Mouse (Mus musculus) neural tube, embryonic 13.5 days (tissue): ENCODE results near the gene Rps2. TPM values are rescaled to one million over a fixed set of nuclear protein-coding genes. Genes with fewer than 3 reads are reported as not detected.
A peak's percentile ranks its signal among the peaks of the same experiment; 100 is the strongest.

Source experiments
- ATAC-seq: fragments of 200-750 bp; cut with Nextera tagmentation; 2 replicates; pipeline ENCODE4 v1.8.0; 2017; ENCODE audit warnings: low read depth, mild to moderate bottlenecking, moderate TSS enrichment, moderate library complexity
- H3K27ac ChIP-seq: fragments of 300-500 bp; sonication (generic); replicated peaks from 2 replicates; pipeline ENCODE4 v1.5.1; 2015; ENCODE audit warnings: moderate library complexity, mild to moderate bottlenecking, inconsistent platforms
- H3K27me3 ChIP-seq: fragments of 300-500 bp; sonication (generic); 2 replicates; pipeline ENCODE4 v1.6.1; 2015; ENCODE audit warnings: mild to moderate bottlenecking, inconsistent platforms
- H3K36me3 ChIP-seq: fragments of 300-500 bp; sonication (generic); 2 replicates; pipeline ENCODE4 v1.6.1; 2015; ENCODE audit warnings: mild to moderate bottlenecking, inconsistent platforms
- H3K4me1 ChIP-seq: fragments of 300-500 bp; sonication (generic); replicated peaks from 2 replicates; pipeline ENCODE4 v1.6.1; 2015; ENCODE audit warnings: inconsistent platforms
- H3K4me2 ChIP-seq: fragments of 300-500 bp; sonication (generic); 2 replicates; pipeline ENCODE4 v1.6.1; 2015; ENCODE audit warnings: inconsistent platforms, mild to moderate bottlenecking, moderate library complexity
- H3K4me3 ChIP-seq: fragments of 300-500 bp; sonication (generic); 2 replicates; pipeline ENCODE4 v1.5.1; 2015; ENCODE audit warnings: mild to moderate bottlenecking, inconsistent platforms
- H3K9ac ChIP-seq: fragments of 300-500 bp; sonication (generic); 2 replicates; pipeline ENCODE4 v1.6.1; 2015; ENCODE audit warnings: moderate library complexity, mild to moderate bottlenecking, inconsistent platforms
- H3K9me3 ChIP-seq: fragments of 300-500 bp; sonication (generic); 2 replicates; pipeline ENCODE4 v1.6.1; 2016; ENCODE audit warnings: inconsistent platforms
- WGBS: fragments of 180-500 bp; shearing (Covaris S2); methylation state at CpG from one replicate; pipeline ENCODE4 v1.1.7; 2015; 5-methylcytosine and 5-hydroxymethylcytosine counted together
- polyA plus RNA-seq: library from polyadenylated mRNA; unstranded; fragments of >200 nt; fragmentation: Nextera tagmentation; extraction: Ambion mirVana; gene quantifications from 2 replicates; pipeline ENCODE4 v1.2.1, GENCODE M21; 2015

Rps2 gene
- polyA plus RNA-seq, 1 experiment from 2014 or later, result 773 TPM

DNA sequence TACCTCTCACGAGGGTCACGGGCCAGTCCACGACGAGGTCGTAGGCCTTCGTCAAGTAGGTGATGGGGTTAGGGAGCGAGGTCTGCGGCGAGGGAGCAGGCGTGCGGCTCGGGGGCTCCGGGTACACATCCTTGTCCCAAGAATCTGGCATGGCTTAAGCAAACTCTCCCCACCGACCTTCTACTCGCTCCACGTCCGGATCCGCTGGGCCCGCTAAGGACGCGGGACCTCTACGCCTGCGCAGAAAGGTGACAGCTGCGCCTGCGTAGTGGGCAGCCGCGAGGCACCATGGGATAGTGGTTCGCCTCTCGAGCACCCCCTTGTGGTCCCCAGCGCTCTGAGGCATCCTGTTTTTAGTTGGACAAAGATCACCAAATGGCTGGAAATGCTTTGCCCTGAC lies 6.3 kb downstream of the Rps2 start, which contains the start of gene Ndufb10:
Gene Ndufb10, minus strand, starts transcription at position 295 of the 400 bp plus-strand sequence.
- Histone ChIP-seq H3K4me2 (peak within 1 kb of the TSS; percentile 95), H3K4me1 (peaks cover 31% of the 10 kb centered on the region), H3K27ac (peak within 1 kb of the TSS; percentile 86), H3K36me3 (peaks cover 18% of the 10 kb centered on the region), H3K9ac (peak within 1 kb of the TSS; percentile 96), H3K27me3 (0 out of 2 replicates have a peak, but pooled peaks cover 10% of the 10 kb centered on the region), H3K4me3 (peak within 1 kb of the TSS; percentile 87), H3K9me3 (no peaks in the 10 kb centered on the region)
- ATAC-seq, result peak; percentile 72
- WGBS, result under 1% methylated on average over 30 of the region's 30 CpGs

DNA sequence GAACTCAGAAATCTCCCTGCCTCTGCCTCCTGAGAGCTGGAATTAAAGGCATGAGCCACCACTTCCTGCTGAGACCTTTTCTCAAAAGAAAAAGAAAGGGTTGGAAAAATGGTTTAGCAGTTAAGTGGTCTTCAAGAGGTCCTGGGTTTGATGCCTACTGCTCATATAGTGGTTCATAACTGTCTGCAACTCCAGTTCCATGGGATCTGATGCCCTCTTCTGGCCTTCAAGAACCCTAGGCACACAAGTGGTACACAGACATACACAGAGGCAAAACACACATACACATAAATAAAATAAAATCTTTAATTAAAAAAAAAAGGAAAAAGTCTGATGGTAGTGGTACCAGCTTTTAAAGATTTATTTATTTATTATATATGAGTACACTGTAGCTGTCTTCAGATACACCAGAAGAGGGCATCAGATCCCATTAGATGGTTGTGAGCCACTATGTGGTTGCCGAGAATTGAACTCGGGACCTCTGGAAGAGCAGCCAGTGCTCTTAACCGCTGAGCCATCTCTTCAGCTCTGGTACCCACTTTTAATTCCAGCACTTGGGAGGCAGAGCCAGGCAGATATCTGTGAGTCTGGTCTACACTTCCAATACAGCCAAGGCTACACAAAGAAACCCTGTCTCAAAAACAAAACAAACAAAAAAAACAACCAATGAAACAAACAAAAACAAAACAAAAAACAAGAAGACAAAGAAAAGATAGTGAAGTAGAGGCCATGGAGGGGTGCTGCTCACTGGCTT lies 7.9 kb downstream of the Rps2 start:
- peaks cover 18% of the 10 kb centered on the region for H3K36me3 ChIP-seq
- no peaks in the 10 kb centered on the region for H3K9me3 ChIP-seq
- no peak overlapping the region for H3K4me3 ChIP-seq
- 79% methylated on average over 3 of the region's 3 CpGs for WGBS
- H3K4me1 ChIP-seq, result peaks cover 28% of the 10 kb centered on the region
- no peak for ATAC-seq
- no peak overlapping the region for H3K9ac ChIP-seq
- H3K27me3 ChIP-seq, result 0 out of 2 replicates have a peak, but pooled peaks cover 10% of the 10 kb centered on the region
- H3K4me2 ChIP-seq, result no peak overlapping the region
- no peak overlapping the region for H3K27ac ChIP-seq

DNA sequence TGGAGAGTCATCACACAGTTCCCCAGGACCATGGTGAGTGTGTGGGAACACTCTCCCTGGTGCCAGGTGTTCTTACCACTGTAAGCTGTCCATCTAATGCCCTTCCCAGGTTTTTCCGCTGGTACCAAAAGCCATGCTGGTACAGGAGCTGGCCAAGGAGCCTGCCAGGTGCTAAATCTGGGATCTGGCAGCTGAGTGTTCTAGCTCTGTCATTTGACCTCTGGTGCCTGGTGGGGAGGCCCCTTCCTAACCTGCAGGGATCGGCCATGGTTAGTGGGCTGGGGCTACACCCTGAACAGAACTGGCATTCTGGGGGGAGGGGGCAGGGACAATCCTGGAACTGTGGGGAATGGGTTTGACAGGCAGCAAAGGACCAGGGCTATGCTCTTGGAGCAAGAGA lies 9.7 kb downstream of the Rps2 start, which contains the start of gene Rpl3l:
Gene Rpl3l, plus strand, starts transcription at position 203 of the 400 bp plus-strand sequence.
- Histone ChIP-seq H3K9ac (no peak within 1 kb of the TSS), H3K4me2 (no peak within 1 kb of the TSS), H3K4me3 (no peak within 1 kb of the TSS), H3K27me3 (peaks cover 10% of the 10 kb centered on the region; the same call in 1 of the 2 replicates), H3K36me3 (peaks cover 1% of the 10 kb centered on the region), H3K27ac (no peak within 1 kb of the TSS), H3K9me3 (no peaks in the 10 kb centered on the region), H3K4me1 (peaks cover 12% of the 10 kb centered on the region)
- ATAC-seq, result no peak
- WGBS, result 80% methylated on average over 2 of the region's 2 CpGs

DNA sequence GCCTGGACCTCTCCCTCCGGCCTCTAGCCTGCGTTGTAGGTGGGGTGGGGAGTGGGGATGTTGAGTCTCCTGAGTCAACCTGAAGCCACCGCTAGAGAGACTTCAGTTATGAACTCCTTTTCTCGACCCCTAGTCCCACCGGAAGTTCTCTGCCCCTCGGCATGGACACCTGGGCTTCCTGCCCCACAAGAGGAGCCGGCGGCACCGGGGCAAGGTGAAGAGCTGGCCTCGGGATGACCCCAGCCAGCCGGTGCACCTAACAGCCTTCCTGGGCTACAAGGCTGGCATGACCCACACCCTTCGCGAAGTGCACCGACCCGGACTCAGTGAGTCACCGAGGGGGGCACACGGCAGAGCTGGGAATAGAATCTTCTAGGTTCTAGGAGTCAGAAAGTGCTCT lies 10.3 kb downstream of the Rps2 start:
- Histone ChIP-seq H3K4me3 (no peak overlapping the region), H3K9ac (no peak overlapping the region), H3K27me3 (peaks cover 10% of the 10 kb centered on the region; the same call in 1 of the 2 replicates), H3K27ac (no peak overlapping the region), H3K4me2 (no peak overlapping the region), H3K36me3 (no peaks in the 10 kb centered on the region), H3K9me3 (no peaks in the 10 kb centered on the region), H3K4me1 (peaks cover 6% of the 10 kb centered on the region)
- ATAC-seq, result no peak
- 77% methylated on average over 17 of the region's 17 CpGs for WGBS

DNA sequence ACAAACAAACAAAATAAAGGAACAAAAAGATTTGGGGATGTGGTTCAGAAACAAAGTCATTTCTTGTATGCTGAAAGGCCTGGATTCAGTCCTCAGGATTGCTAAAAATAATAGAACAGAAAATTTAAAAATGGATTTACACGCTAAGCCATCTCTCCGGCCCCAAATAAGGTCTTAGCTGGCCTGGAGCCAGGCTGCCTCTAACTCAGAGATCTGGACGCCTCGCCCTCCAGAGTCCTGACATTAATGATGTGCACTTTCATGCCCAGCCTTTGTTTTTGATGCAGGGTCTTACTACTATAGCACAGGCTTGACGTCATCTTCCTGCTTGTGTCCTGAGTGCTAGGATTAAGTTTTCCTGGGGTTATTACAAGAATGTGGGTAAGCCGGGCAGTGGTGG lies 11.2 kb downstream of the Rps2 start:
- ATAC-seq, result no peak
- H3K4me2 ChIP-seq, result no peak overlapping the region
- H3K27me3 ChIP-seq, result peaks cover 10% of the 10 kb centered on the region
- H3K27ac ChIP-seq, result no peak overlapping the region
- no peak overlapping the region for H3K4me3 ChIP-seq
- H3K4me1 ChIP-seq, result no peaks in the 10 kb centered on the region
- WGBS, result 79% methylated on average over 6 of the region's 6 CpGs
- no peaks in the 10 kb centered on the region for H3K9me3 ChIP-seq
- H3K9ac ChIP-seq, result no peak overlapping the region
- no peaks in the 10 kb centered on the region for H3K36me3 ChIP-seq

DNA sequence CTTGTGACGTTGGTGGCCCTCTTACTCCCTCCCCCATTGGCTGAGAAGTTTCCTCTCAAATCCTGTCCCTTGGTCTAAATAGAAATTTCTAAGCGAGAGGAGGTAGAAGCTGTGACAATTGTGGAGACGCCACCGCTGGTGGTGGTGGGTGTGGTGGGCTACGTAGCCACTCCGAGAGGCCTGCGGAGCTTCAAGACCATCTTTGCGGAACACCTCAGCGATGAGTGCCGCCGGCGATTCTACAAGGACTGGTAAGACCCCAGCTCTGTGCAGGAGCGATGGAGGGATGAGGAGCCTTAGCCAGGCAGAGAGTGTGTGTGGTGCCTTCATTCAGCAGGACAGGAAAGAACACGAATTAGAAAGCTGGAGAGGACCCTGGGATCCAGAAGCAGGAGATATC lies 12.9 kb downstream of the Rps2 start:
- no peak overlapping the region for H3K9ac ChIP-seq
- no peaks in the 10 kb centered on the region for H3K36me3 ChIP-seq
- no peak overlapping the region for H3K4me2 ChIP-seq
- 82% methylated on average over 14 of the region's 14 CpGs for WGBS
- H3K4me3 ChIP-seq, result no peak overlapping the region
- H3K9me3 ChIP-seq, result no peaks in the 10 kb centered on the region
- H3K4me1 ChIP-seq, result peaks cover 4% of the 10 kb centered on the region
- H3K27ac ChIP-seq, result no peak overlapping the region
- no peak for ATAC-seq
- peaks cover 10% of the 10 kb centered on the region for H3K27me3 ChIP-seq

DNA sequence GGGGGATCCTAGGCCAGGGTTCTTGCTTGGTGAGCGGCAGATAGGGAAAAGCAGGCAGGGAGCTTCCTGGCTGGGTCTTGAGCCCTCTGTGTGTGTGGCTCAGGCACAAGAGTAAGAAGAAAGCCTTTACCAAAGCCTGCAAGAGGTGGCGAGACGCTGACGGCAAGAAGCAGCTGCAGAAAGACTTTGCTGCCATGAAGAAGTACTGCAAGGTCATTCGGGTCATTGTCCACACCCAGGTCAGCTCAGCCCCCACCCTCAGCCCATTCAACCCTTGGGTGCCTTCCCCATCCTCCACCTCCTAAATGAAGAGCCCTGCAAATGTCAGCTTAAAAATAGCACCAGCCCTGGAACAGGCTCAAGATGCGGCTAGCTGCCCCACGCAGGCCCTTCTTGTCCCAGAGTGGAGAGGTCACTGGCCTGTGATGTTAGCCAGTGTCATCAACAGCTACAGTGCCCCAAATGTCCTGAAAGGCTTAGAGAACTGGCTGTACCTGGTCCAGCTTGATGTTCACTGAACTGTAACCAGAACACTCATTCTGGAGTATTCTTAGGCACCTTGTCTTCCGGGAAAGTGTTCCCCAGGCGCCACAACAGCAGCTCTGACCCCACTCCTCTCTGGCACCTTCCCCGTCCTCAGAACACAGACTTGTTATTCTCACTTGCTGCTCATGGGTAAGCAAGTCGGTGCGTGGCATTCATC lies 14.5 kb downstream of the Rps2 start:
- no peak overlapping the region for H3K27ac ChIP-seq
- H3K4me1 ChIP-seq, result peaks cover 17% of the 10 kb centered on the region
- H3K9me3 ChIP-seq, result no peaks in the 10 kb centered on the region
- H3K36me3 ChIP-seq, result no peaks in the 10 kb centered on the region
- peaks cover 10% of the 10 kb centered on the region for H3K27me3 ChIP-seq
- WGBS, result 83% methylated on average over 12 of the region's 12 CpGs
- H3K4me2 ChIP-seq, result no peak overlapping the region
- H3K9ac ChIP-seq, result no peak overlapping the region
- no peak for ATAC-seq
- H3K4me3 ChIP-seq, result no peak overlapping the region

DNA sequence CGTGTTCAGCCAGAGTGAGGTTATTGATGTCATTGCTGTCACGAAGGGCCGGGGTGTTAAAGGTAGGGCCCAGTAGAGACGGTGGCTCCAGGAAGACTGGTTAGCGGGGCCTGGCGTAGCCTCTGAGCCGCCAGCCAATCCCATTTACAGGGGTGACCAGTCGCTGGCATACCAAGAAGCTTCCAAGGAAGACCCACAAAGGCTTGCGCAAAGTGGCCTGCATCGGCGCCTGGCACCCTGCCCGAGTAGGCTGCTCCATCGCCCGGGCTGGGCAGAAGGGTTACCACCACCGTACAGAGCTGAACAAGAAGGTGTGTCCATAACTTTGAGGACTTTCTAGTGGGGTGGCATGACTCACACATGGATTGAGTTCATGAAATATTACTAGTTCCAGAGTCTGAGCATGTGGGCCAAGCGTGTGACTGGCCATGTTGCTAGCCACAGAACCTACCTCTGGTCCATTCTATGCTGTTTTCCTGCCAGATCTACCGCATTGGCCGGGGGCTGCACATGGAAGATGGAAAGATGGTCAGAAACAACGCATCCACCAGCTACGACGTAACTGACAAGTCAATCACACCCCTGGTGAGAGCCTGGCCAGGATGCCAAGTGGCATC lies 15.6 kb downstream of the Rps2 start:
- H3K4me3 ChIP-seq, result no peak overlapping the region
- no peak overlapping the region; the same call in 1 of the 2 replicates for H3K9ac ChIP-seq
- WGBS, result 90% methylated on average over 21 of the region's 21 CpGs
- no peak for ATAC-seq
- no peak overlapping the region for H3K4me2 ChIP-seq
- H3K27ac ChIP-seq, result no peak overlapping the region
- H3K4me1 ChIP-seq, result peaks cover 22% of the 10 kb centered on the region
- H3K27me3 ChIP-seq, result no peaks in the 10 kb centered on the region; the same call in none of the 2 replicates
- no peaks in the 10 kb centered on the region for H3K36me3 ChIP-seq
- H3K9me3 ChIP-seq, result no peaks in the 10 kb centered on the region

DNA sequence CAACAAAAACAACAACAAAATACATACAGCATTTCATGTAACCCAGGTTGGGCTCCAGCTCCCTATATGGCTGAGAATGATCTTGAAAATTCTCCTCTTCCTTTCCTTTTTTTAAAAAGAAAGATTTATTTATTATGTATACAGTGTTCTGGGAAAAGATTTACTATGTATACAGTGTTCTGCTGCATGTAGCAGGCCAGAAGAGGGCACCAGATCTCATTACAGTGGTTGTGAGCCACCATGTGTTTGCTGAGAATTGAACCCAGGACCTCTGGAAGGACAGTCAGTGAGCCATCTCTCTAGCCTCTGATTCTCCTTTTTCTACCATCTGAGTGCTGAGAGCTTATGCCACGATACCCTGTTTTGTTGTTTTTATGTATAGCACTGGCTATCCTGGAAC lies 16.6 kb downstream of the Rps2 start:
- Histone ChIP-seq H3K4me3 (no peak overlapping the region), H3K36me3 (no peaks in the 10 kb centered on the region), H3K4me2 (no peak overlapping the region), H3K27me3 (no peaks in the 10 kb centered on the region; the same call in none of the 2 replicates), H3K27ac (no peak overlapping the region), H3K9me3 (no peaks in the 10 kb centered on the region), H3K9ac (no peak overlapping the region), H3K4me1 (peaks cover 22% of the 10 kb centered on the region)
- ATAC-seq, result no peak
- 84% methylated on average over 1 of the region's 1 CpGs for WGBS

DNA sequence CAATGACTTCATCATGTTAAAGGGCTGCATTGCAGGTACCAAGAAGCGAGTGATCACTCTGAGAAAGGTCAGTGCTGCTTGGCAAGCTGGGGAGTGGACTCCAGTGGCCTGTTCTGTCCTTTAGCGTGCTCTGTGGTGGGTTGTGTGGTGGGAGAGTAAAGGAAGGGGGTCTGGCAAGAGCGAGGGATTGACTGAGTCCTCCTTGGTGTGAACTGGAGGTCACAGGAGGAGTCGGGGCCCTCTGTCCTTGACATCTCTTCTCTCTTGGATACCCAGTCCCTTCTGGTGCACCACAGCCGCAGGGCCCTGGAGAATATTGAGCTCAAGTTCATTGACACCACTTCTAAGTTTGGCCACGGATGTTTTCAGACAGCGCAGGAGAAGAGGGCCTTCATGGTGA lies 17.5 kb downstream of the Rps2 start:
- ATAC-seq, result no peak
- H3K27ac ChIP-seq, result no peak overlapping the region
- 0 out of 2 replicates have a peak overlapping the region, but pooled peaks have one; percentile 55 for H3K4me3 ChIP-seq
- peaks cover 22% of the 10 kb centered on the region for H3K4me1 ChIP-seq
- H3K4me2 ChIP-seq, result peak overlapping the region; percentile 83
- H3K36me3 ChIP-seq, result peaks cover 2% of the 10 kb centered on the region; the same call in 1 of the 2 replicates
- H3K9me3 ChIP-seq, result no peaks in the 10 kb centered on the region
- H3K9ac ChIP-seq, result no peak overlapping the region
- H3K27me3 ChIP-seq, result no peaks in the 10 kb centered on the region; the same call in none of the 2 replicates
- 83% methylated on average over 7 of the region's 7 CpGs for WGBS

DNA sequence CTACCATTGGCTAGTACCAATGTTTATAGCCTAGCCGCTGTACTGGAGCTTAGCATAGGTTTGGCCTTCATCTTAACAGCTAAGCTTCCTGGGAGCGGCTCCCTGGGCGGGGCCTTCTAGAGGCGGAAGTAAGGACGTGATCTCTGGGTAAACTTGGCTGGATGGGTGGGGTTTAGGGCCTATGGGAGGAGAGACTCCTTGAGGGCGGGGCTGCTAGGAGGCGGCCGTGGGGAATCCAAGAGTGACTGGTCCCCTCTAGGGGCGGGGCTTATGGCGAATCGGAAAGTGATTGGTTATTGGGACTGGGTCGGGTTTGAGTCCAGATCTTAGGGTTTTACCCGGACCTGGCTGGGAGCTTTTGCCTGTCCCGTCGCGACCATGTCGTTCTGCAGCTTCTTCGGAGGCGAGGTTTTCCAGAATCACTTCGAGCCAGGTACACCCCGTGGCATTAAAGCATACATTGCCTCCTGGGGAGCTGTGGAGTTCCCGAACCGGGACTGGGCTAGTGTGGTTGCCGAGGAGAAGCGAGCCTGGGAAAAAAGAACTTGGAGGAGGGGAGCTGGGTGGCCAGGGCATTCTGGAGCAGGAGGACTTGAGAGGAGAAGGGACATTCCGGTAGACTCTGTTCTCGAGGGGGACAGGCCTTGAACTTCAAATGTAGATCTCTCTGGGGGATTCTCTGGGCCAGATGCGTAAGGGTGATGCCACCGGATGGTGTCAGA lies 18.6 kb downstream of the Rps2 start, which contains the start of gene Msrb1:
Gene Msrb1, plus strand, starts transcription at position 313 of the 722 bp plus-strand sequence.
- peaks cover 22% of the 10 kb centered on the region for H3K4me1 ChIP-seq
- peak within 1 kb of the TSS; percentile 83 for H3K4me2 ChIP-seq
- peak within 1 kb of the TSS; percentile 55 for H3K4me3 ChIP-seq
- H3K9ac ChIP-seq, result peak within 1 kb of the TSS; percentile 74
- WGBS, result 2% methylated on average over 29 of the region's 29 CpGs
- no peaks in the 10 kb centered on the region for H3K9me3 ChIP-seq
- peak within 1 kb of the TSS; percentile 47 for H3K27ac ChIP-seq
- no peaks in the 10 kb centered on the region; the same call in none of the 2 replicates for H3K27me3 ChIP-seq
- ATAC-seq, result peak; percentile 96
- peaks cover 7% of the 10 kb centered on the region for H3K36me3 ChIP-seq
